Mouse (Mus musculus) adrenal gland, adult 10 weeks (tissue): Measurements from ENCODE around the gene Gm10160. TPM values are rescaled to one million over a fixed set of nuclear protein-coding genes. Genes with fewer than 3 reads are reported as not detected.

Experiments
- polyA plus RNA-seq: library from polyadenylated mRNA; stranded (reverse); fragments of 350-450 nt; fragmentation: Illumina TruSeq; extraction: RNeasy Lipid Tissue Mini Kit (QIAGEN cat#74804); gene quantifications from one replicate; pipeline ENCODE4 v1.2.3, GENCODE M21; 2014; ENCODE audit warnings: low read depth, low replicate concordance

Gm10160 gene
- polyA plus RNA-seq, result not detected

GRCm38 (mm10) chr7:81855694-81856093, at the start of gene Gm10160:
Gene Gm10160 (minus strand): TSS chr7:81855794.

GRCm38 (mm10) chr7:81858968-81859721, 3.6 kb upstream of the Gm10160 start, which contains the start of gene Tm6sf1:
Gene Tm6sf1 (plus strand): TSS chr7:81859001.

DNA sequence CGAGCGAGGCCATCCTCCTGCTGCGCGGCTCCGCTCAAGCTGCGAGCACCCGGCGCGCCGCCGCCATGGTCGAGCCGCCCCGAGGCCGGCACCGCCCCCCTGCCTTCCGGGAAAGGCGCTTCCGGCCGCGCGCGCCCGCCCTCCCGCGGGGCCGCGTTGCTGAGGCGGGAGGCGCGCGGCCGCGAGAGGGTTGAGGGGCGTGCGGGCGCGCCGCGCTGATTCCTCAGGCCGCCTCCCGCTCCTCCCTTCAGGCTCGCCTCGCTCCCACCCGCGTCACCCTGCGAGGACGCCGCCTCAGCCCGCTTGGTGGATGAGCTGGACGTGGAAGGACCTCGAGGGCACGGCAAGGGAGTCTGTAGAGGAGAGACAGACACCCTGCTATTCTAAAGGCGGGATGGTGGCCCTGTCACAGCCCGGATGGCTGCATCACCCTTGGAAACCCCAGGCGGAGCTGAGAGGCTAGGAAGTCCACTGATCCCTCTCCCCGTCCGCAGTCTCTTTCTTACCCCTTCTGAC, 26.2 kb downstream of the Gm10160 start, which contains the start of gene Btbd1:
Gene Btbd1 (minus strand): TSS at position 53 of the 516 bp plus-strand sequence.

Other genes with a start within 250 kb of the Gm10160 start
- 1.2 TPM for gene Homer2, start 148.3 kb downstream of the Gm10160 start, polyA plus RNA-seq
- 235 TPM for gene Ramac, start 92.9 kb downstream of the Gm10160 start, polyA plus RNA-seq
- 7.0 TPM for gene 3110040N11Rik, start 66.3 kb downstream of the Gm10160 start, polyA plus RNA-seq
- gene Btbd1, start 26.4 kb downstream of the Gm10160 start, polyA plus RNA-seq, result 461 TPM
- gene Tm6sf1, start 3.2 kb upstream of the Gm10160 start, polyA plus RNA-seq, result 19.6 TPM
- gene Hdgfl3, start 78.7 kb upstream of the Gm10160 start, polyA plus RNA-seq, result 32.5 TPM
- 0.23 TPM for gene Bnc1, start 136.5 kb upstream of the Gm10160 start, polyA plus RNA-seq